Mouse (Mus musculus) midbrain, embryonic 11.5 days (tissue): ENCODE data around the gene Scgb2b3. TPM values are rescaled to one million over a fixed set of nuclear protein-coding genes. Genes with fewer than 3 reads are reported as not detected.

Experiments used
- ATAC-seq: fragments of 200-750 bp; cut with Nextera tagmentation; 2 replicates; pipeline ENCODE4 v1.8.0; 2017; ENCODE audit warnings: moderate TSS enrichment, moderate library complexity; ENCODE audit not compliant: low FRiP score
- DNase-seq: peaks from one replicate; pipeline ENCODE4 v3.0.0; 2015; ENCODE audit warnings: low spot score; ENCODE audit errors: missing footprints
- H3K27ac ChIP-seq: fragments of 300-500 bp; sonication (generic); 2 replicates; pipeline ENCODE4 v1.5.1; 2014; ENCODE audit warnings: low read depth, low read length
- H3K27me3 ChIP-seq: fragments of 300-500 bp; sonication (generic); 2 replicates; pipeline ENCODE4 v1.6.1; 2014; ENCODE audit warnings: mild to moderate bottlenecking, low read length, moderate library complexity, mixed read lengths; ENCODE audit not compliant: control insufficient read depth, insufficient read depth
- H3K36me3 ChIP-seq: fragments of 300-500 bp; sonication (generic); 2 replicates; pipeline ENCODE4 v1.6.1; 2014; ENCODE audit warnings: mild to moderate bottlenecking, low read length, moderate library complexity, mixed read lengths; ENCODE audit not compliant: control insufficient read depth, insufficient read depth
- H3K4me1 ChIP-seq: fragments of 300-500 bp; sonication (generic); 2 replicates; pipeline ENCODE4 v1.6.1; 2014; ENCODE audit warnings: low read length; ENCODE audit not compliant: control insufficient read depth, insufficient read depth
- H3K4me2 ChIP-seq: fragments of 300-500 bp; sonication (generic); 2 replicates; pipeline ENCODE4 v1.6.1; 2014; ENCODE audit warnings: mild to moderate bottlenecking, moderate library complexity
- H3K4me3 ChIP-seq: fragments of 300-500 bp; sonication (generic); 2 replicates; pipeline ENCODE4 v1.5.1; 2014; ENCODE audit warnings: low read depth, low read length
- H3K9ac ChIP-seq: fragments of 300-500 bp; sonication (generic); 2 replicates; pipeline ENCODE4 v1.6.1; 2014; ENCODE audit warnings: low read length
- H3K9me3 ChIP-seq: fragments of 300-500 bp; sonication (generic); 2 replicates; pipeline ENCODE4 v1.6.1; 2016; ENCODE audit warnings: low read length; ENCODE audit not compliant: control insufficient read depth
- WGBS: fragments of 180-500 bp; shearing (Covaris S2); extraction: QIAGEN DNeasy Blood & Tissue Kit; methylation state at CpG from one replicate; pipeline ENCODE4 v1.1.7; 2014; 5-methylcytosine and 5-hydroxymethylcytosine counted together
- polyA plus RNA-seq: library from polyadenylated mRNA; unstranded; fragments of >200 nt; fragmentation: Nextera tagmentation; extraction: Ambion mirVana; gene quantifications from 2 replicates; pipeline ENCODE4 v1.2.1, GENCODE M21; 2014

The Scgb2b3 gene
- polyA plus RNA-seq: not detected in 2 replicates

- DNase-seq (no peak), ATAC-seq (no peak)
- 69% methylated on average over 4 of the region's 4 CpGs for WGBS
- Histone ChIP-seq H3K9ac (no peak within 1 kb of the TSS), H3K4me2 (no peak within 1 kb of the TSS), H3K4me1 (no peaks in the 10 kb centered on the region), H3K36me3 (no peaks in the 10 kb centered on the region), H3K27ac (no peak within 1 kb of the TSS), H3K27me3 (no peaks in the 10 kb centered on the region), H3K9me3 (peaks cover 29% of the 10 kb centered on the region), H3K4me3 (no peak within 1 kb of the TSS)
Observed at GRCm38 (mm10) chr7:31362022-31362560, at the start of gene Scgb2b3. Gene Scgb2b3 (minus strand): TSS chr7:31362072.

- WGBS: 78% methylated on average over 3 of the region's 3 CpGs
Observed at GRCm38 (mm10) chr7:31375292-31375691, 13.4 kb upstream of the Scgb2b3 start, which contains the start of gene Scgb1b3. Gene Scgb1b3 (plus strand): TSS chr7:31375592.

More at GRCm38 (mm10) chr7:31375292-31375691, 13.4 kb upstream of the Scgb2b3 start, which contains the start of gene Scgb1b3:
- H3K36me3 ChIP-seq: no peaks in the 10 kb centered on the region
- no peak within 1 kb of the TSS for H3K4me2 ChIP-seq
- no peaks in the 10 kb centered on the region for H3K4me1 ChIP-seq
- H3K9me3 ChIP-seq: peaks cover 24% of the 10 kb centered on the region; the same call in 1 of the 2 replicates
- H3K9ac ChIP-seq: no peak within 1 kb of the TSS
- no peak within 1 kb of the TSS for H3K27ac ChIP-seq
- ATAC-seq (no peak), DNase-seq (no peak)
- H3K4me3 ChIP-seq: no peak within 1 kb of the TSS
- H3K27me3 ChIP-seq: no peaks in the 10 kb centered on the region

Other genes with a start within 250 kb of the Scgb2b3 start
- 0.44 and 1.2 TPM in 2 replicates for gene Hpn, start 246.8 kb downstream of the Scgb2b3 start, polyA plus RNA-seq
- gene Scn1b, start 235.1 kb downstream of the Scgb2b3 start, polyA plus RNA-seq: 0.52 and 1.1 TPM in 2 replicates
- gene Gramd1a, start 206.2 kb downstream of the Scgb2b3 start, polyA plus RNA-seq: 104 and 109 TPM in 2 replicates
- gene Scgb2b2, start 71.6 kb downstream of the Scgb2b3 start, polyA plus RNA-seq: not detected in 2 replicates
- gene Scgb1b2, start 70.3 kb downstream of the Scgb2b3 start, polyA plus RNA-seq: not detected in 2 replicates
- not detected in 2 replicates for gene Scgb1b3, start 13.5 kb upstream of the Scgb2b3 start, polyA plus RNA-seq